Mouse (Mus musculus): ENCODE measurements around the gene Med15. TPM values are rescaled to one million over a fixed set of nuclear protein-coding genes. Genes with fewer than 3 reads are reported as not detected.

Gene Med15
- 201 TPM for polyA plus RNA-seq (2017; shearing (Covaris generic))

GRCm38 (mm10) chr16:17732841-17733340, at the start of gene Med15:
TSS of gene Med15 (minus strand) at chr16:17732891.

GRCm38 (mm10) chr16:17759344-17759773, 26.7 kb upstream of the Med15 start, which contains the start of gene Klhl22:
TSS of gene Klhl22 (plus strand) at chr16:17759618.

GRCm38 (mm10) chr16:17646310-17647114, 86.2 kb downstream of the Med15 start, which contains the start of gene Ccdc74a:
TSS of gene Ccdc74a (plus strand) at chr16:17646470.

GRCm38 (mm10) chr16:17619198-17620105, 113.2 kb downstream of the Med15 start, which contains the start of gene Smpd4:
TSS of gene Smpd4 (plus strand) at chr16:17619354.

Other genes starting within 250 kb of the Med15 start
- gene Aifm3, start 243.3 kb downstream of the Med15 start, polyA plus RNA-seq (2017; shearing (Covaris generic)), result not detected
- 80.6 TPM for gene Lztr1, start 224.2 kb downstream of the Med15 start, polyA plus RNA-seq (2017; shearing (Covaris generic))
- gene Thap7, start 201.8 kb downstream of the Med15 start, polyA plus RNA-seq (2017; shearing (Covaris generic)), result 83.2 TPM
- not detected for gene Lrrc74b, start 171.6 kb downstream of the Med15 start, polyA plus RNA-seq (2017; shearing (Covaris generic))
- gene P2rx6, start 171.0 kb downstream of the Med15 start, polyA plus RNA-seq (2017; shearing (Covaris generic)), result not detected
- 4.0 TPM for gene Slc7a4, start 149.7 kb downstream of the Med15 start, polyA plus RNA-seq (2017; shearing (Covaris generic))
- gene Smpd4, start 113.5 kb downstream of the Med15 start, polyA plus RNA-seq (2017; shearing (Covaris generic)), result 31.1 TPM
- 0.54 TPM for gene Ccdc74a, start 86.4 kb downstream of the Med15 start, polyA plus RNA-seq (2017; shearing (Covaris generic))
- gene Klhl22, start 26.7 kb upstream of the Med15 start, polyA plus RNA-seq (2017; shearing (Covaris generic)), result 18.3 TPM
- not detected for gene Scarf2, start 64.4 kb upstream of the Med15 start, polyA plus RNA-seq (2017; shearing (Covaris generic))
- not detected for gene B830017H08Rik, start 100.2 kb upstream of the Med15 start, polyA plus RNA-seq (2017; shearing (Covaris generic))
- 2.0 TPM for gene Car15, start 105.5 kb upstream of the Med15 start, polyA plus RNA-seq (2017; shearing (Covaris generic))
- not detected for gene Gm20518, start 158.8 kb upstream of the Med15 start, polyA plus RNA-seq (2017; shearing (Covaris generic))
- not detected for gene Tssk1, start 161.3 kb upstream of the Med15 start, polyA plus RNA-seq (2017; shearing (Covaris generic))
- gene Dgcr2, start 165.7 kb upstream of the Med15 start, polyA plus RNA-seq (2017; shearing (Covaris generic)), result 82.8 TPM
- gene Tssk2, start 165.7 kb upstream of the Med15 start, polyA plus RNA-seq (2017; shearing (Covaris generic)), result not detected
- gene Ess2, start 178.5 kb upstream of the Med15 start, polyA plus RNA-seq (2017; shearing (Covaris generic)), result 71.3 TPM
- gene Gsc2, start 182.2 kb upstream of the Med15 start, polyA plus RNA-seq (2017; shearing (Covaris generic)), result not detected
- 30.6 TPM for gene Slc25a1, start 195.3 kb upstream of the Med15 start, polyA plus RNA-seq (2017; shearing (Covaris generic))
- not detected for gene Vpreb2, start 247.5 kb upstream of the Med15 start, polyA plus RNA-seq (2017; shearing (Covaris generic))